Mouse (Mus musculus): ENCODE results near the gene Ifna11.
"Not testable (repeated sequence)": the region's sequence is repeated elsewhere in the genome, so short reads cannot be mapped to it uniquely, and the experiment has no call there.

- not testable (repeated sequence) for TF ChIP-seq POLR2A, ZC3H11A, ZMIZ1, NRF1 (IDR thresholded peaks at IDR 0.05; ENCODE audit: low read depth, low read length)
These were observed 22.7 kb upstream of the Ifna11 start, which contains the start of gene Gm13279 for GRCm38 (mm10) chr4:88797097-88797496.
